Mouse (Mus musculus) erythroblast, adult 5-6 weeks (primary cell): ENCODE results near the gene Nup93. TPM values are rescaled to one million over a fixed set of nuclear protein-coding genes. Genes with fewer than 3 reads are reported as not detected.

Experiments
- ATAC-seq: replicated peaks from 2 replicates; pipeline ENCODE4 v1.8.0; 2016; ENCODE audit warnings: moderate number of reproducible peaks, mild to moderate bottlenecking, moderate TSS enrichment, inconsistent platforms; ENCODE audit not compliant: poor library complexity, low FRiP score, severe bottlenecking
- total RNA-seq, 2 experiments: library from RNA; stranded (forward) in 1 of 2; stranded (reverse) in 1 of 2; fragments of 150-400 nt in 1 of 2; fragments of 200-764, 138-1000 nt in 1 of 2; gene quantifications; 2 replicates each; pipeline versions ENCODE4 v1.2.3 to v1.2.4; 2015 to 2017; ENCODE audit warnings: low replicate concordance in 2 of 2

Nup93 gene
- total RNA-seq, 2 experiments from 2014 or later: 6.9 to 11.0 TPM

GRCm38 (mm10) chr8:94304412-94304811 lies 90.0 kb downstream of the Nup93 start:
- no peak for ATAC-seq

GRCm38 (mm10) chr8:94306989-94307513 lies 92.7 kb downstream of the Nup93 start:
- ATAC-seq: peak; percentile 59

GRCm38 (mm10) chr8:94307652-94308051 lies 93.3 kb downstream of the Nup93 start:
- ATAC-seq: 0 out of 2 replicates have a peak, but pooled peaks have one; percentile 9

- ATAC-seq: no peak
Measured at GRCm38 (mm10) chr8:94314069-94314468, 99.7 kb downstream of the Nup93 start.

- no peak for ATAC-seq
Measured at GRCm38 (mm10) chr8:94317249-94317648, 102.9 kb downstream of the Nup93 start.

GRCm38 (mm10) chr8:94317691-94318090 lies 103.3 kb downstream of the Nup93 start:
- ATAC-seq: no peak

GRCm38 (mm10) chr8:94320036-94320435 lies 105.7 kb downstream of the Nup93 start:
- ATAC-seq: no peak

GRCm38 (mm10) chr8:94322083-94322482 lies 107.7 kb downstream of the Nup93 start:
- no peak for ATAC-seq

GRCm38 (mm10) chr8:94323041-94323440 lies 108.7 kb downstream of the Nup93 start:
- ATAC-seq: no peak

GRCm38 (mm10) chr8:94324071-94324470 lies 109.7 kb downstream of the Nup93 start:
- ATAC-seq: no peak

- no peak for ATAC-seq
Measured at GRCm38 (mm10) chr8:94326016-94326415, 111.7 kb downstream of the Nup93 start.

GRCm38 (mm10) chr8:94328932-94329728 lies 114.8 kb downstream of the Nup93 start, which contains the start of gene Slc12a3:
Slc12a3 (plus strand) TSS chr8:94329201.
- ATAC-seq: no peak

- ATAC-seq: peak; percentile 72
Measured at GRCm38 (mm10) chr8:94330733-94331132, 116.4 kb downstream of the Nup93 start.

- ATAC-seq: no peak
Measured at GRCm38 (mm10) chr8:94333345-94333744, 119.0 kb downstream of the Nup93 start.

- ATAC-seq: no peak
Measured at GRCm38 (mm10) chr8:94337559-94337958, 123.2 kb downstream of the Nup93 start.

GRCm38 (mm10) chr8:94340796-94341195 lies 126.4 kb downstream of the Nup93 start:
- ATAC-seq: no peak

GRCm38 (mm10) chr8:94342691-94343090 lies 128.3 kb downstream of the Nup93 start:
- ATAC-seq: no peak

- peak; percentile 40; the same call in 1 of the 2 replicates for ATAC-seq
Measured at GRCm38 (mm10) chr8:94343290-94343689, 128.9 kb downstream of the Nup93 start.

- ATAC-seq: no peak
Measured at GRCm38 (mm10) chr8:94343778-94344320, 129.5 kb downstream of the Nup93 start.

GRCm38 (mm10) chr8:94345657-94346056 lies 131.3 kb downstream of the Nup93 start:
- no peak for ATAC-seq

GRCm38 (mm10) chr8:94346264-94346663 lies 131.9 kb downstream of the Nup93 start:
- no peak for ATAC-seq
